Mouse (Mus musculus) midbrain, embryonic 16.5 days (tissue): ENCODE data around the gene Adgrg1. TPM values are rescaled to one million over a fixed set of nuclear protein-coding genes. Genes with fewer than 3 reads are reported as not detected.
A peak's percentile ranks its signal among the peaks of the same experiment; 100 is the strongest.

Source experiments
- ATAC-seq: fragments of 200-750 bp; cut with Nextera tagmentation; 2 replicates; pipeline ENCODE4 v1.8.0; 2017; ENCODE audit warnings: moderate TSS enrichment
- H3K27ac ChIP-seq: fragments of 300-500 bp; sonication (generic); 2 replicates; pipeline ENCODE4 v1.5.1; 2014; ENCODE audit warnings: mild to moderate bottlenecking, low read length, mixed read lengths
- H3K27me3 ChIP-seq: fragments of 300-500 bp; sonication (generic); 2 replicates; pipeline ENCODE4 v1.6.1; 2014; ENCODE audit warnings: low read depth, low read length, mixed read lengths; ENCODE audit not compliant: control insufficient read depth, insufficient read depth
- H3K36me3 ChIP-seq: fragments of 300-500 bp; sonication (generic); 2 replicates; pipeline ENCODE4 v1.6.1; 2014; ENCODE audit warnings: mild to moderate bottlenecking, low read length, moderate library complexity, mixed read lengths; ENCODE audit not compliant: control insufficient read depth, insufficient read depth
- H3K4me1 ChIP-seq: fragments of 300-500 bp; sonication (generic); 2 replicates; pipeline ENCODE4 v1.6.1; 2014; ENCODE audit warnings: mild to moderate bottlenecking, low read length, mixed read lengths; ENCODE audit not compliant: control insufficient read depth, insufficient read depth
- H3K4me2 ChIP-seq: fragments of 300-500 bp; sonication (generic); 2 replicates; pipeline ENCODE4 v1.6.1; 2014; ENCODE audit warnings: mild to moderate bottlenecking, low read length, mixed read lengths
- H3K4me3 ChIP-seq: fragments of 300-500 bp; sonication (generic); 2 replicates; pipeline ENCODE4 v1.5.1; 2014; ENCODE audit warnings: low read depth, mild to moderate bottlenecking, low read length, moderate library complexity, mixed read lengths
- H3K9ac ChIP-seq: fragments of 300-500 bp; sonication (generic); 2 replicates; pipeline ENCODE4 v1.6.1; 2014; ENCODE audit warnings: low read depth, low read length, mixed read lengths
- H3K9me3 ChIP-seq: fragments of 300-500 bp; sonication (generic); replicated peaks from 2 replicates; pipeline ENCODE4 v1.6.1; 2014; ENCODE audit warnings: mild to moderate bottlenecking, low read length, mixed read lengths; ENCODE audit not compliant: control insufficient read depth, poor library complexity, severe bottlenecking
- WGBS: fragments of 180-500 bp; shearing (Covaris S2); extraction: QIAGEN DNeasy Blood & Tissue Kit; methylation state at CpG from one replicate; pipeline ENCODE4 v1.1.7; 2014; 5-methylcytosine and 5-hydroxymethylcytosine counted together
- polyA plus RNA-seq: library from polyadenylated mRNA; unstranded; fragments of >200 nt; fragmentation: Nextera tagmentation; extraction: Ambion mirVana; gene quantifications from 2 replicates; pipeline ENCODE4 v1.2.1, GENCODE M21; 2015

Gene Adgrg1
- polyA plus RNA-seq, 1 experiment from 2014 or later = 153 TPM

DNA sequence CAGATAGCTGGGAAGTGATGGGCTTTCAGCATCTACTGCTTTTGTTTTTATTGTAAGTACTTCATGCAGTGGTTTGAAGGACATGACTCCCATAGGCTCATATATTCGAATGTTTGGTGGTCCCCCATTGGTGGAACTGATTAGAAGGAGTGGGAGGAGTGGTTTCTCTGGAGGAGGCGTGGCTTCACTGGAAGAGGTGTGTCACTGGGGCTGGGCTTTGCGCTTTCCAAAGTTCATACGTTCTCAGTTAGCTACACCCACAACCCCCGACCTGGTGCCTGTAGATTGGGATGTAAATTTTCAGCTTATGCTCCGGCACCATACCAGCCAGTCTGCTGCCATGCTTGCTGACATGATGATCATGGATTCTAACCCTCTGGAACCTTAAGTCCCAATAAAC lies 79.9 kb downstream of the Adgrg1 start:
- Histone ChIP-seq H3K4me2 (no peak overlapping the region), H3K9ac (no peak overlapping the region), H3K36me3 (no peaks in the 10 kb centered on the region), H3K4me3 (no peak overlapping the region), H3K9me3 (no peaks in the 10 kb centered on the region), H3K4me1 (no peaks in the 10 kb centered on the region), H3K27me3 (no peaks in the 10 kb centered on the region; the same call in 1 of the 2 replicates), H3K27ac (no peak overlapping the region)
- no peak for ATAC-seq
- 60% methylated on average over 6 of the region's 6 CpGs for WGBS

DNA sequence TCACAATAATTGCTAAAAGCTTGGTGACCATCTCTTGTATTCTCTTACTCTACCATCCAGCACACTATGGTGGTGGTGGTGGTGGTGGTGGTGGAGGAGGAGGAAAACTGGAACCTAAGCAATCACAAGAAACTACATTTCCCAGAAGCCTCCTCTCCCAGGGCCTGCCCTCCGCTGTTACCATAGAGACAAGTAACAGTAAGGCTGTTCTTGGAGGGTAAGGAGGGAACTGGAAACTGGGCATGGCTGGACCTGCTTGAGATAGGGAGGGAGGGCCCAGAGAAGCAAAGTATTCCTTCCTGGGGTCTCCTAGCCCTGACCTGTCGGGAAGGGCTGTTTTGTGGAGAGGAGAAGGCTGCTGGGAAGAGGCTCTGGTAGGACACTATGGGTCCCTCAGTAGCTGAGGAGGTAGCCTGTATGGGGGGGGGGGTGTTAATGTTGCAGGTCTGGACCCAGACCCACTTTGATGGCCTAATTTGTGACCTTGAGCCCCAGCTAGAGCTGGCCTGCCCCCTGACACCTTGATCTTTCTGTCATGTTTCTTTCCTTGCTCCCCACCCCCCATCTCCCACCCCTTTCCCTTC lies 80.5 kb downstream of the Adgrg1 start, which contains the start of gene Drc7:
Gene Drc7 (plus strand): TSS at position 177 of the 584 bp plus-strand sequence.
- no peak within 1 kb of the TSS for H3K27ac ChIP-seq
- no peaks in the 10 kb centered on the region for H3K9me3 ChIP-seq
- peak within 1 kb of the TSS; percentile 29; the same call in 1 of the 2 replicates for H3K4me2 ChIP-seq
- WGBS = 9% methylated on average over 2 of the region's 2 CpGs
- H3K27me3 ChIP-seq = no peaks in the 10 kb centered on the region; the same call in 1 of the 2 replicates
- H3K4me3 ChIP-seq = no peak within 1 kb of the TSS
- H3K4me1 ChIP-seq = no peaks in the 10 kb centered on the region
- H3K9ac ChIP-seq = no peak within 1 kb of the TSS
- no peaks in the 10 kb centered on the region for H3K36me3 ChIP-seq
- ATAC-seq = peak; percentile 89

DNA sequence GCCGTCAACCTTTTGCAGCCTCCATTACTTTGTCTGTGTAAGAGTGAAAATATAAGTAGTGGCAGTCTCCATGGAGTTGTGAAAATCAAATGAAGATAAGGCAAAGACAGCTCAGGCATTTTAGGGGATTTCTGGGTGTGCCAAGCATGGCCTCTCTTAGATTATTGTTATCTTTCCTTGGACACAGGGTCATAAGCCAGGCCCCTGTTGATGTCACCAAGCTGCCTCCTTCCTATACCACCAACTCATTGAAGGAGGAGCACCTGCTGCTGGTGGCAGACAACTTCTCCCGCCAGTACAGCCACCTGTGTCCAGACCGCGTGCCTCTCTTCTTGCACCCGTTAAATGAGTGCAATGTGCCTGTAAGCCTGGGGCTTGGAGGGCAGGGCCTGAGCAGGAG lies 81.9 kb downstream of the Adgrg1 start:
- H3K36me3 ChIP-seq = no peaks in the 10 kb centered on the region
- no peak overlapping the region for H3K4me3 ChIP-seq
- no peak overlapping the region for H3K9ac ChIP-seq
- no peak overlapping the region for H3K4me2 ChIP-seq
- WGBS = 91% methylated on average over 5 of the region's 5 CpGs
- H3K27me3 ChIP-seq = no peaks in the 10 kb centered on the region; the same call in 1 of the 2 replicates
- no peak overlapping the region for H3K27ac ChIP-seq
- ATAC-seq = no peak
- H3K4me1 ChIP-seq = no peaks in the 10 kb centered on the region
- H3K9me3 ChIP-seq = no peaks in the 10 kb centered on the region

DNA sequence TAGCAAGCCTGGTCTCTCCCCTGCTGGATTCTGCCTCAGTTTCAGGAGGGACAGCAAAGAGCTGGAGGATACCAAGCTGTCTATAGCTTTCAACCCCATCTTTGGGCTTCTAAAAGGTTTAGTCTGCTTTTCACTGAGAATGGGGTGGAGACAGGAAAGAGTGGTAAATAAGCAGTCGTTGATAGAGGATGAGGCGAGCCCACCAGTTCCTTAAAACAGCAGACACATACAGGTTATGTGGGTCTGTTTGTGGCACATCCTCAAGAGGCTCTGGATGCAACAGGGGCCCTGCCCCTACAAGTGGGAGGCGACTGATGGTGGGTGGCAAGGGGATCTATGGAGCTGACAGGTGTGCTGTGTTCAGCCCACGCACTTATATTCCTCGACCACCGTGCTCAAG lies 84.1 kb downstream of the Adgrg1 start:
- ATAC-seq = no peak
- no peaks in the 10 kb centered on the region; the same call in 1 of the 2 replicates for H3K27me3 ChIP-seq
- no peak overlapping the region for H3K4me3 ChIP-seq
- 83% methylated on average over 6 of the region's 6 CpGs for WGBS
- H3K36me3 ChIP-seq = no peaks in the 10 kb centered on the region
- no peak overlapping the region for H3K27ac ChIP-seq
- H3K4me2 ChIP-seq = no peak overlapping the region
- H3K9ac ChIP-seq = no peak overlapping the region
- no peaks in the 10 kb centered on the region for H3K4me1 ChIP-seq
- H3K9me3 ChIP-seq = no peaks in the 10 kb centered on the region

DNA sequence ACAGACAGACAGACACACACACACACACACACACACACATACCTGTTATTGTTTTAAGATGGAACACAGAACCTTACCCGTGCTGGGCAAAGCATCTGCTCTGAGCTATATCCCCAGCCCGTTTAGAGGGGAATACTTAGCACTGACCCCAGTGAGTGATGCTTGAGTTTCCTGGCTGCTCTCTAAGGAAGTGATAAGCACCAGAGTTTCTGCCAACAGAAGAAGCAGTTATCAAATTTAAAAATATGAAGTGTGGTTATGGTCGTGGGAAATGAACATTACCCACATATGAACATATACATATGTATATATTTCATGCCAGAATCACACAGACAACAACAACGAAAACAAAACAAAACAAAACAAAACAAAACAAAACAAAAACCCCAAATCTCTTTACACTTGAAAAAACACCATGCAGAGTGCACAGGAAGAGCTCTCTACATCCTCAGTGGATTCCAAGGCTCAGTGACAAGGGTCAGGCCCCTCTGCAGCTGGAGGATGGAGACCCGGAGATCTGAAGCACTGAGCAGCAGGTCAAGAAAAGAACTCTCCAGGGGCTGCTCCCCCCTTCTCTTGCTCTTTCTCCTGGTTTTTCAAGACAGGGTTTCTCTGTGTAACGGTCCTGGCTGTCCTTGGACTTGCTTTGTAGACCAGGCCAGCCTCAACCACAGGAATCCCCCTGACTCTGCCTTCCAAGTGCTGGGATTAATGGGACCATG lies 85.4 kb downstream of the Adgrg1 start:
- Histone ChIP-seq H3K4me2 (no peak overlapping the region), H3K27ac (no peak overlapping the region), H3K4me1 (no peaks in the 10 kb centered on the region), H3K4me3 (no peak overlapping the region), H3K9me3 (no peaks in the 10 kb centered on the region), H3K9ac (no peak overlapping the region), H3K27me3 (no peaks in the 10 kb centered on the region), H3K36me3 (no peaks in the 10 kb centered on the region)
- ATAC-seq = no peak
- 70% methylated on average over 6 of the region's 6 CpGs for WGBS

Other genes starting within 250 kb of the Adgrg1 start
- not detected in 2 replicates for gene Ccl22, start 229.2 kb upstream of the Adgrg1 start, polyA plus RNA-seq
- 38.4 and 55.8 TPM in 2 replicates for gene Cx3cl1, start 202.7 kb upstream of the Adgrg1 start, polyA plus RNA-seq
- gene Ccl17, start 164.3 kb upstream of the Adgrg1 start, polyA plus RNA-seq = 0.40 and 0.62 TPM in 2 replicates
- gene Coq9, start 136.4 kb upstream of the Adgrg1 start, polyA plus RNA-seq = 53.5 and 61.2 TPM in 2 replicates
- gene Ciapin1, start 136.4 kb upstream of the Adgrg1 start, polyA plus RNA-seq = 188 and 194 TPM in 2 replicates
- 111 and 112 TPM in 2 replicates for gene Polr2c, start 117.3 kb upstream of the Adgrg1 start, polyA plus RNA-seq
- gene Dok4, start 98.4 kb upstream of the Adgrg1 start, polyA plus RNA-seq = 96.2 and 112 TPM in 2 replicates
- gene Ccdc102a, start 56.7 kb upstream of the Adgrg1 start, polyA plus RNA-seq = 3.4 and 3.8 TPM in 2 replicates
- gene Adgrg5, start 51.1 kb upstream of the Adgrg1 start, polyA plus RNA-seq = 0.62 TPM in 1 of 2 replicates, not detected in the other
- gene Adgrg3, start 42.9 kb downstream of the Adgrg1 start, polyA plus RNA-seq = 0.56 and 0.64 TPM in 2 replicates
- gene Drc7, start 80.4 kb downstream of the Adgrg1 start, polyA plus RNA-seq = 2.4 and 2.5 TPM in 2 replicates
- 43.4 and 50.2 TPM in 2 replicates for gene Katnb1, start 106.4 kb downstream of the Adgrg1 start, polyA plus RNA-seq
- 28.2 and 31.1 TPM in 2 replicates for gene Kifc3, start 228.1 kb downstream of the Adgrg1 start, polyA plus RNA-seq